Mouse (Mus musculus): Measurements from ENCODE around the gene Pard3b. TPM values are rescaled to one million over a fixed set of nuclear protein-coding genes. Genes with fewer than 3 reads are reported as not detected.

Gene Pard3b
- polyA plus RNA-seq (2017; shearing (Covaris generic)), result 0.21 TPM

GRCm38 (mm10) chr1:61638347-61639111 lies at the start of gene Pard3b:
Pard3b (plus strand) TSS chr1:61638824.

